Mouse (Mus musculus) adrenal gland, adult 10 weeks (tissue): ENCODE measurements around the gene Cd27. TPM values are rescaled to one million over a fixed set of nuclear protein-coding genes. Genes with fewer than 3 reads are reported as not detected.

ENCODE experiments used
- polyA plus RNA-seq: library from polyadenylated mRNA; stranded (reverse); fragments of 350-450 nt; fragmentation: Illumina TruSeq; extraction: RNeasy Lipid Tissue Mini Kit (QIAGEN cat#74804); gene quantifications from one replicate; pipeline ENCODE4 v1.2.3, GENCODE M21; 2014; ENCODE audit warnings: low read depth, low replicate concordance

Cd27 gene
- not detected for polyA plus RNA-seq

GRCm38 (mm10) chr6:125236782-125237181, at the start of gene Cd27:
TSS of gene Cd27 (minus strand) at chr6:125237010.

GRCm38 (mm10) chr6:125285890-125286289, 49.1 kb upstream of the Cd27 start, which contains the start of gene Tuba3a:
TSS of gene Tuba3a (minus strand) at chr6:125286042.

GRCm38 (mm10) chr6:125231117-125232044, 5.4 kb downstream of the Cd27 start, which contains the start of gene Tapbpl:
TSS of gene Tapbpl (minus strand) at chr6:125231860.

GRCm38 (mm10) chr6:125215148-125215954, 21.5 kb downstream of the Cd27 start, which contains the start of gene Vamp1:
TSS of gene Vamp1 (plus strand) at chr6:125215551.

GRCm38 (mm10) chr6:125191332-125192015, 45.3 kb downstream of the Cd27 start, which contains the start of the genes Ncapd2 and Mrpl51:
TSS of gene Ncapd2 (minus strand) at chr6:125191701.
TSS of gene Mrpl51 (plus strand) at chr6:125191801.

Other genes with a start within 250 kb of the Cd27 start
- gene Pianp, start 240.3 kb downstream of the Cd27 start, polyA plus RNA-seq = not detected
- gene Zfp384, start 227.9 kb downstream of the Cd27 start, polyA plus RNA-seq = 17.4 TPM
- gene Ing4, start 197.2 kb downstream of the Cd27 start, polyA plus RNA-seq = 18.3 TPM
- not detected for gene Acrbp, start 187.3 kb downstream of the Cd27 start, polyA plus RNA-seq
- not detected for gene Lpar5, start 169.1 kb downstream of the Cd27 start, polyA plus RNA-seq
- 75.2 TPM for gene Chd4, start 141.0 kb downstream of the Cd27 start, polyA plus RNA-seq
- gene Nop2, start 105.1 kb downstream of the Cd27 start, polyA plus RNA-seq = 2.2 TPM
- gene Iffo1, start 91.8 kb downstream of the Cd27 start, polyA plus RNA-seq = 3.0 TPM
- 113 TPM for gene Gapdh, start 70.5 kb downstream of the Cd27 start, polyA plus RNA-seq
- gene Ncapd2, start 45.3 kb downstream of the Cd27 start, polyA plus RNA-seq = 3.8 TPM
- gene Mrpl51, start 45.2 kb downstream of the Cd27 start, polyA plus RNA-seq = 150 TPM
- gene Vamp1, start 21.5 kb downstream of the Cd27 start, polyA plus RNA-seq = 26.8 TPM
- 2.8 TPM for gene Tapbpl, start 5.2 kb downstream of the Cd27 start, polyA plus RNA-seq
- gene Tuba3a, start 49.0 kb upstream of the Cd27 start, polyA plus RNA-seq = not detected
- gene Ltbr, start 76.9 kb upstream of the Cd27 start, polyA plus RNA-seq = 0.99 TPM
- gene Scnn1a, start 83.6 kb upstream of the Cd27 start, polyA plus RNA-seq = 0.23 TPM
- 18.2 TPM for gene Tnfrsf1a, start 112.4 kb upstream of the Cd27 start, polyA plus RNA-seq
- gene Plekhg6, start 143.8 kb upstream of the Cd27 start, polyA plus RNA-seq = not detected